ENCODE assay signal across 8 mouse cellular contexts in genomic region chr10:20722651-20723520, GRCm38 (mm10). TPM values are rescaled to one million over a fixed set of nuclear protein-coding genes. Genes with fewer than 3 reads are reported as not detected.
A peak's percentile ranks its signal among the peaks of the same experiment; 100 is the strongest.
DNase-seq lines count a peak whose midpoint lies in the region; ATAC-seq and TF ChIP-seq lines count a peak whose summit lies in the region.

No protein-coding gene starts in this region.

- TF ChIP-seq CTCF in forebrain, postnatal 0 days (IDR thresholded peaks at IDR 0.05; ENCODE audit: low read depth): no peak

- H3K4me2 ChIP-seq in lung, embryonic 15.5 days: peak overlapping the region; percentile 59
- H3K4me2 ChIP-seq in forebrain, postnatal 0 days (ENCODE audit: low read depth): peak overlapping the region; percentile 55
- H3K4me2 ChIP-seq in midbrain, embryonic 11.5 days: no peak overlapping the region; the same call in 1 of the 2 replicates

- H3K27ac ChIP-seq in lung, embryonic 15.5 days: peak overlapping the region; percentile 37; the same call in 1 of the 2 replicates
- H3K27ac ChIP-seq in forebrain, postnatal 0 days (ENCODE audit: low read depth, low read length): peak overlapping the region; percentile 16
- H3K27ac ChIP-seq in midbrain, embryonic 11.5 days (ENCODE audit: low read depth, low read length): no peak overlapping the region

- peaks cover 22% of the 10 kb centered on the region for H3K4me1 ChIP-seq in lung, embryonic 15.5 days
- H3K4me1 ChIP-seq in forebrain, postnatal 0 days (ENCODE audit: insufficient read depth): peaks cover 3% of the 10 kb centered on the region; the same call in 1 of the 2 replicates
- H3K4me1 ChIP-seq in midbrain, embryonic 11.5 days (ENCODE audit: control insufficient read depth, insufficient read depth, low read length): peaks cover 13% of the 10 kb centered on the region; the same call in 1 of the 2 replicates

- WGBS in lung, embryonic 15.5 days: 28% methylated on average over 9 of the region's 9 CpGs
- WGBS in forebrain, postnatal 0 days: 23% methylated on average over 9 of the region's 9 CpGs
- WGBS in midbrain, embryonic 11.5 days: 44% methylated on average over 9 of the region's 9 CpGs

- no peaks in the 10 kb centered on the region for H3K27me3 ChIP-seq in lung, embryonic 15.5 days
- no peaks in the 10 kb centered on the region for H3K27me3 ChIP-seq in forebrain, postnatal 0 days (ENCODE audit: insufficient read depth, low read length)
- H3K27me3 ChIP-seq in midbrain, embryonic 11.5 days (ENCODE audit: control insufficient read depth, insufficient read depth, low read length): no peaks in the 10 kb centered on the region

- peak overlapping the region; percentile 20 for H3K4me3 ChIP-seq in lung, embryonic 15.5 days
- H3K4me3 ChIP-seq in forebrain, postnatal 0 days (ENCODE audit: low read depth, low read length): peak overlapping the region; percentile 44
- no peak overlapping the region for H3K4me3 ChIP-seq in midbrain, embryonic 11.5 days (ENCODE audit: low read depth, low read length)

- no peaks in the 10 kb centered on the region for H3K9me3 ChIP-seq in lung, embryonic 15.5 days
- H3K9me3 ChIP-seq in forebrain, postnatal 0 days (ENCODE audit: low read length): no peaks in the 10 kb centered on the region
- H3K9me3 ChIP-seq in midbrain, embryonic 11.5 days (ENCODE audit: control insufficient read depth, low read length): no peaks in the 10 kb centered on the region

- no peak for DNase-seq in lung, postnatal 25 days (ENCODE audit: low spot score)
- peak; percentile 38 for DNase-seq in forebrain, postnatal 0 days
- DNase-seq in kidney, adult 18-20 months: peak; percentile 46
- DNase-seq in midbrain, embryonic 11.5 days (ENCODE audit: low spot score, missing footprints): peak; percentile 91
- DNase-seq in ovary, postnatal 10 days (ENCODE audit: low spot score): no peak
- DNase-seq in frontal cortex, postnatal 25 days (ENCODE audit: low spot score in 2 of 2): no peak

- H3K9ac ChIP-seq in lung, embryonic 15.5 days: no peak overlapping the region
- no peak overlapping the region for H3K9ac ChIP-seq in forebrain, postnatal 0 days
- no peak overlapping the region for H3K9ac ChIP-seq in midbrain, embryonic 11.5 days (ENCODE audit: low read length)

- no peak for ATAC-seq in lung, embryonic 15.5 days (ENCODE audit: borderline replicate concordance, extremely low read depth, low FRiP score, low TSS enrichment)
- peak; percentile 32; the same call in 1 of the 2 replicates for ATAC-seq in forebrain, postnatal 0 days
- ATAC-seq in midbrain, embryonic 11.5 days (ENCODE audit: low FRiP score): peak; percentile 60; the same call in 1 of the 2 replicates
- ATAC-seq in erythroblast, adult 5-6 weeks (replicated peaks; ENCODE audit: low FRiP score, poor library complexity, severe bottlenecking): no peak

- H3K36me3 ChIP-seq in lung, embryonic 15.5 days: no peaks in the 10 kb centered on the region
- no peaks in the 10 kb centered on the region for H3K36me3 ChIP-seq in forebrain, postnatal 0 days (ENCODE audit: insufficient read depth)
- H3K36me3 ChIP-seq in midbrain, embryonic 11.5 days (ENCODE audit: control insufficient read depth, insufficient read depth, low read length): no peaks in the 10 kb centered on the region

RNA-seq across cellular contexts. Expression of gene Pde7b, which starts 2.0 kb away (rescaled TPM):
- polyA plus RNA-seq in lung, embryonic 15.5 days (2015; fragmentation: Nextera tagmentation; extraction: Ambion mirVana): 2.5 and 3.1 TPM in 2 replicates
- total RNA-seq in forebrain, postnatal 0 days (2014; rRNA removed): 8.7 and 9.4 TPM in 2 replicates
- 0.88 and 2.4 TPM in 2 replicates for polyA plus RNA-seq in forebrain, postnatal 0 days (2015; fragmentation: Nextera tagmentation; extraction: Ambion mirVana)
- 1.1 and 1.6 TPM in 2 replicates for polyA plus RNA-seq in midbrain, embryonic 11.5 days (2014; fragmentation: Nextera tagmentation; extraction: Ambion mirVana)
- total RNA-seq in erythroblast, adult 5-6 weeks (2015; ENCODE audit: low replicate concordance): 3.8 TPM in 1 of 2 replicates, not detected in the other
- 0.84 TPM in 1 of 2 replicates, not detected in the other for total RNA-seq in erythroblast, adult 5-6 weeks (2017; ENCODE audit: low replicate concordance)

Comparison
In these comparisons a context has a peak if more than half of its experiments do, and no peak if none do; other contexts are left out.
1. ATAC-seq: peak in forebrain, postnatal 0 days (single experiment) and midbrain, embryonic 11.5 days (single experiment); none in lung, embryonic 15.5 days (single experiment) and erythroblast, adult 5-6 weeks (single experiment).
2. DNase-seq: peak in forebrain, postnatal 0 days (single experiment), kidney, adult 18-20 months (single experiment) and midbrain, embryonic 11.5 days (single experiment); none in lung, postnatal 25 days (single experiment), ovary, postnatal 10 days (single experiment) and frontal cortex, postnatal 25 days (0 of 2).